Mouse (Mus musculus): ENCODE measurements around the gene Col26a1.

DNA sequence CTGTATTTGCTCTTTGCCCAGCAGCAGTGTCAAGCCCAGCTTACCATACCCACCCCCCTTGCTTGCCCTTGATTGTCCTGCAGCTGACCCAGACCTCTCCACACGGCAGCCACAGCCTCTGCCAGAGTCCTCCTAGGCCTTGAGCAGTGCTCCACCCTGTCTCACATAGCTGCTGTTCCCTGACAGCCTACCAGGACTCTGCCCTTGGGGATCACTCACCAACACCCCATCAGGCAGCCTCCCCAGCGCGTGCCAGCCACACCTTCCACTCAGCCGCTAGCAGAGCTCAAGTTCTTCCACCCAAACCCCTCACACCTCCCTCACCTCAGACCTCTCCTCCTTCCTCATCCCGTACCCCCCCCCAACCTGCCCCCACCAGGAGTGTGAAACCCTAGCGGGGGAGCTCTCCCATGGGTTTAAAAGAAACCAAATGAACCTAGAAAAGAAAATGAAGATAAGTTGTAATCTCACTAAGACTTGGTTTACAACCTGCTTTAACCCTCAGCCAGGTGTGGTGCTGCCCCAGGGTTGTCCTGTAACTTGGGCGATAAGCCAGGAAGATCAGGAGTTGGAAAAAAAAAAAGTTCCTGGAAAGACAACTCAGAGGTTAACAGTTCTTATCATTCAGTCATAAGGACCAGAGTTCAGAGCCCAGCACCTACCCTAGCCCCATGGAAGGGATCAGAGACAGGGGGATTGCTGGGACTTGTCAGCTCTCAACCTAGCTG, 40.9 kb upstream of the Col26a1 start:
- TF ChIP-seq POLR2A (IDR thresholded peaks at IDR 0.05; ENCODE audit: insufficient read length, low read depth) (no peak), E2F4 (IDR thresholded peaks at IDR 0.05; ENCODE audit: insufficient read depth) (no peak)

Data from myocyte (in vitro differentiated cells).